Mouse (Mus musculus) kidney, embryonic 16.5 days (tissue): ENCODE measurements around the gene Actn3. TPM values are rescaled to one million over a fixed set of nuclear protein-coding genes. Genes with fewer than 3 reads are reported as not detected.
"Not testable (repeated sequence)": the region's sequence is repeated elsewhere in the genome, so short reads cannot be mapped to it uniquely, and the experiment has no call there.

ENCODE experiments used
- ATAC-seq: fragments of 200-750 bp; cut with Nextera tagmentation; 2 replicates; pipeline ENCODE4 v1.8.0; 2017; ENCODE audit warnings: moderate TSS enrichment; ENCODE audit not compliant: low FRiP score, low TSS enrichment
- H3K27ac ChIP-seq: fragments of 300-500 bp; sonication (generic); 2 replicates; pipeline ENCODE4 v1.5.1; 2014; ENCODE audit warnings: low read length
- H3K27me3 ChIP-seq: fragments of 300-500 bp; sonication (generic); 2 replicates; pipeline ENCODE4 v1.6.1; 2014; ENCODE audit warnings: low read length, control low read depth, mixed read lengths; ENCODE audit not compliant: insufficient read depth
- H3K36me3 ChIP-seq: fragments of 300-500 bp; sonication (generic); 2 replicates; pipeline ENCODE4 v1.6.1; 2014; ENCODE audit warnings: low read length, control low read depth, mixed read lengths; ENCODE audit not compliant: insufficient read depth
- H3K4me1 ChIP-seq: fragments of 300-500 bp; sonication (generic); 2 replicates; pipeline ENCODE4 v1.6.1; 2014; ENCODE audit warnings: low read length, control low read depth, mixed read lengths; ENCODE audit not compliant: insufficient read depth
- H3K4me2 ChIP-seq: fragments of 300-500 bp; sonication (generic); replicated peaks from 2 replicates; pipeline ENCODE4 v1.6.1; 2014; ENCODE audit warnings: low read depth, low read length
- H3K4me3 ChIP-seq: fragments of 300-500 bp; sonication (generic); 2 replicates; pipeline ENCODE4 v1.5.1; 2014; ENCODE audit warnings: mild to moderate bottlenecking, low read length
- H3K9ac ChIP-seq: fragments of 300-500 bp; sonication (generic); replicated peaks from 2 replicates; pipeline ENCODE4 v1.6.1; 2014; ENCODE audit warnings: low read length
- H3K9me3 ChIP-seq: fragments of 300-500 bp; sonication (generic); 2 replicates; pipeline ENCODE4 v1.6.1; 2016; ENCODE audit warnings: low read length, control low read depth
- WGBS: fragments of 180-500 bp; shearing (Covaris S2); extraction: QIAGEN DNeasy Blood & Tissue Kit; methylation state at CpG from one replicate; pipeline ENCODE4 v1.1.7; 2014; 5-methylcytosine and 5-hydroxymethylcytosine counted together
- polyA plus RNA-seq: library from polyadenylated mRNA; unstranded; fragments of >200 nt; fragmentation: Nextera tagmentation; extraction: Ambion mirVana; gene quantifications from 2 replicates; pipeline ENCODE4 v1.2.1, GENCODE M21; 2015

Actn3 gene
- polyA plus RNA-seq, 1 experiment from 2014 or later = 9.4 TPM

DNA sequence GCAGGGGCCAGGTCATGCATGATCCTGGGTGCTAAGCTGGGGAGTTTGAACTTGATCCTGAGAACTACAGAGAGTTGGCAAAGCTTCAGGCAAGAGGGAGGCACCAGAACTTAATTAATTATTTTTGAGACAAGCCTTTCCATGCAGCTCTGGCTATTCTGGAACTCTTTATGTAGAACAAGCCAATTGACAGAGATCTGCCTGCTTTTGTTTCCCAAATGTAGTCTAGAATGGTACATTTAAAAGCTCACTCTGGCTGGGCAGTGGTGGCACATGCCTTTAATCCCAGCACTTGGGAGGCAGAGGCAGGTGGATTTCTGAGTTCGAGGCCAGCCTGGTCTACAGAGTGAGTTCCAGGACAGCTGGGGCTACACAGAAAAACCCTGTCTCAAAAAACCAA, 3.1 kb downstream of the Actn3 start:
- not testable (repeated sequence) for H3K27ac ChIP-seq, H3K9ac ChIP-seq, H3K4me3 ChIP-seq, H3K36me3 ChIP-seq, H3K9me3 ChIP-seq, H3K4me2 ChIP-seq, ATAC-seq, H3K27me3 ChIP-seq
- 93% methylated on average over 1 of the region's 1 CpGs for WGBS
- H3K4me1 ChIP-seq = peaks cover 21% of the 10 kb centered on the region

- 0 out of 2 replicates have a peak, but pooled peaks cover 6% of the 10 kb centered on the region for H3K4me1 ChIP-seq
- no peak for ATAC-seq
- H3K36me3 ChIP-seq = no peaks in the 10 kb centered on the region
- H3K9me3 ChIP-seq = no peaks in the 10 kb centered on the region
- H3K4me2 ChIP-seq = peak overlapping the region; percentile 40
- H3K9ac ChIP-seq = peak overlapping the region; percentile 53; the same call in 1 of the 2 replicates
- no peak overlapping the region for H3K4me3 ChIP-seq
- WGBS = 9% methylated on average over 17 of the region's 17 CpGs
- no peaks in the 10 kb centered on the region for H3K27me3 ChIP-seq
- no peak overlapping the region for H3K27ac ChIP-seq
Observed at GRCm38 (mm10) chr19:4865147-4865546, 12.6 kb downstream of the Actn3 start.

DNA sequence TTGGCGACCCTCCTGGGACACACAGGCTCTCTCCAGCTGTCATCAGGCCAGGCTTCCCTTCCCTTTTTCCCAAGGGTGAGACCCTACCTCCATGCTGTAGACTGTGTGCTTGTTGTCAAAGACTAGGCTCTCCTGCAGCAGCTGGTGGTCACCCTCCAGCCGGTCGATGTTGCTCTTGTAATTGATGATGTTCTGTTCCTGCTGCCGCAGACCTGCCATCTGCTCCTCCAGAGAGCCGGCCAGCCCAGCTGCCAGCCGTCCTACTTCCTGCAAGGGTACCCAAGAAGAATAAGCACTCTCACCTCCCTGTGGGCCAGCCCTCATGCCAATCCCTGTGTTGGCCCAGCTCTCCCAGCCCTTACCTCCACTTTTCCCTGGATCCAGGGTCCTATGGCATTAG, 14.7 kb downstream of the Actn3 start:
- Histone ChIP-seq H3K4me1 (0 out of 2 replicates have a peak, but pooled peaks cover 6% of the 10 kb centered on the region), H3K27me3 (no peaks in the 10 kb centered on the region), H3K9me3 (no peaks in the 10 kb centered on the region), H3K27ac (no peak overlapping the region), H3K36me3 (no peaks in the 10 kb centered on the region), H3K4me3 (no peak overlapping the region), H3K9ac (no peak overlapping the region), H3K4me2 (no peak overlapping the region)
- 62% methylated on average over 6 of the region's 6 CpGs for WGBS
- ATAC-seq = no peak

DNA sequence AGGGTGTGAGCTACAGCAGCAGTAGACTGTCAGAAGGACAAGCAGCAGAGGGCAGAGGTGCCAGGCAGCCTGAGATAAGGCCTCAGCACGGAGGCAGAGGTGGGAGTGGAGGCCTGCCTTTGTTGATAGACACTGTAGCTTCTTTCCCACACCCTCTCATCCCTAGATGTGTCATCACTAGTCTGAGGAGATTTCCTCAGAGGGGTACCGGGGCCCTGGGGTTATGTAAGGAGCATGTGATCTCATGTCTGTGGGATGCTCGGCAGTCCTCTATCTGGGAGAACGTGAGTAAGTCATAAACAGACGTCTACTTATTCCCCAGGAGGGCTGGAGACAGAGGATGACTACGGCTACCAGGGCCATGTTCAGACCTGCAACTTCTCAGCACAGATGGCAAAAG, 18.6 kb downstream of the Actn3 start:
- Histone ChIP-seq H3K36me3 (no peaks in the 10 kb centered on the region), H3K9ac (no peak overlapping the region), H3K4me2 (no peak overlapping the region), H3K27ac (no peak overlapping the region), H3K9me3 (no peaks in the 10 kb centered on the region), H3K4me1 (peaks cover 4% of the 10 kb centered on the region; the same call in 1 of the 2 replicates), H3K4me3 (no peak overlapping the region), H3K27me3 (no peaks in the 10 kb centered on the region)
- no peak for ATAC-seq
- WGBS = 66% methylated on average over 6 of the region's 6 CpGs

GRCm38 (mm10) chr19:4855951-4856350, 21.8 kb downstream of the Actn3 start:
- peak overlapping the region; percentile 66; the same call in 1 of the 2 replicates for H3K4me3 ChIP-seq
- no peak for ATAC-seq
- no peak overlapping the region for H3K27ac ChIP-seq
- H3K9me3 ChIP-seq = no peaks in the 10 kb centered on the region
- no peak overlapping the region for H3K9ac ChIP-seq
- H3K36me3 ChIP-seq = no peaks in the 10 kb centered on the region
- peaks cover 4% of the 10 kb centered on the region; the same call in 1 of the 2 replicates for H3K4me1 ChIP-seq
- WGBS = 82% methylated on average over 4 of the region's 4 CpGs
- no peaks in the 10 kb centered on the region for H3K27me3 ChIP-seq
- H3K4me2 ChIP-seq = peak overlapping the region; percentile 96

GRCm38 (mm10) chr19:4855470-4855820, 22.3 kb downstream of the Actn3 start:
- Histone ChIP-seq H3K4me1 (peaks cover 4% of the 10 kb centered on the region; the same call in 1 of the 2 replicates), H3K36me3 (no peaks in the 10 kb centered on the region), H3K4me2 (peak overlapping the region; percentile 96), H3K4me3 (peak overlapping the region; percentile 66), H3K9me3 (no peaks in the 10 kb centered on the region), H3K9ac (peak overlapping the region; percentile 78), H3K27me3 (no peaks in the 10 kb centered on the region), H3K27ac (0 out of 2 replicates have a peak overlapping the region, but pooled peaks have one; percentile 31)
- WGBS = 2% methylated on average over 14 of the region's 14 CpGs
- peak; percentile 52; the same call in 1 of the 2 replicates for ATAC-seq

- Histone ChIP-seq H3K36me3 (no peaks in the 10 kb centered on the region), H3K27me3 (no peaks in the 10 kb centered on the region), H3K4me1 (peaks cover 4% of the 10 kb centered on the region; the same call in 1 of the 2 replicates), H3K27ac (0 out of 2 replicates have a peak within 1 kb of the TSS, but pooled peaks have one; percentile 31), H3K9ac (peak within 1 kb of the TSS; percentile 78), H3K9me3 (no peaks in the 10 kb centered on the region), H3K4me2 (peak within 1 kb of the TSS; percentile 96), H3K4me3 (peak within 1 kb of the TSS; percentile 66)
- 4% methylated on average over 42 of the region's 45 CpGs for WGBS
- ATAC-seq = peak; percentile 93
Observed at GRCm38 (mm10) chr19:4854552-4855469, 22.9 kb downstream of the Actn3 start, which contains the start of gene Ctsf. Gene Ctsf (plus strand): TSS chr19:4855130.

GRCm38 (mm10) chr19:4850281-4850680, 27.4 kb downstream of the Actn3 start:
- ATAC-seq = no peak
- H3K36me3 ChIP-seq = no peaks in the 10 kb centered on the region
- H3K4me2 ChIP-seq = no peak overlapping the region

GRCm38 (mm10) chr19:4849800-4850199, 27.9 kb downstream of the Actn3 start:
- H3K36me3 ChIP-seq = no peaks in the 10 kb centered on the region
- H3K4me3 ChIP-seq = no peak overlapping the region
- WGBS = 47% methylated on average over 4 of the region's 4 CpGs
- no peak overlapping the region for H3K9ac ChIP-seq
- H3K9me3 ChIP-seq = no peaks in the 10 kb centered on the region
- H3K4me1 ChIP-seq = peaks cover 4% of the 10 kb centered on the region; the same call in 1 of the 2 replicates
- H3K4me2 ChIP-seq = no peak overlapping the region
- ATAC-seq = no peak
- H3K27ac ChIP-seq = no peak overlapping the region
- no peaks in the 10 kb centered on the region; the same call in 1 of the 2 replicates for H3K27me3 ChIP-seq

More at GRCm38 (mm10) chr19:4850281-4850680, 27.4 kb downstream of the Actn3 start:
- no peak overlapping the region for H3K4me3 ChIP-seq
- H3K9ac ChIP-seq = no peak overlapping the region
- H3K9me3 ChIP-seq = no peaks in the 10 kb centered on the region
- peaks cover 4% of the 10 kb centered on the region; the same call in 1 of the 2 replicates for H3K4me1 ChIP-seq
- WGBS = 57% methylated on average over 5 of the region's 5 CpGs
- no peak overlapping the region for H3K27ac ChIP-seq
- no peaks in the 10 kb centered on the region; the same call in 1 of the 2 replicates for H3K27me3 ChIP-seq

GRCm38 (mm10) chr19:4847490-4847889, 30.2 kb downstream of the Actn3 start:
- no peak for ATAC-seq
- WGBS = 34% methylated on average over 7 of the region's 7 CpGs
- H3K27me3 ChIP-seq = no peaks in the 10 kb centered on the region; the same call in 1 of the 2 replicates
- no peak overlapping the region for H3K27ac ChIP-seq
- no peak overlapping the region for H3K4me2 ChIP-seq
- no peak overlapping the region for H3K9ac ChIP-seq
- no peaks in the 10 kb centered on the region for H3K36me3 ChIP-seq
- H3K9me3 ChIP-seq = no peaks in the 10 kb centered on the region
- no peak overlapping the region for H3K4me3 ChIP-seq
- H3K4me1 ChIP-seq = no peaks in the 10 kb centered on the region
